Mouse (Mus musculus) embryonic facial prominence, embryonic 14.5 days (tissue): ENCODE measurements around the gene Fam53a. TPM values are rescaled to one million over a fixed set of nuclear protein-coding genes. Genes with fewer than 3 reads are reported as not detected.

ENCODE experiments used
- ATAC-seq: fragments of 200-750 bp; cut with Nextera tagmentation; 2 replicates; pipeline ENCODE4 v1.8.0; 2017; ENCODE audit warnings: low read depth, moderate number of reproducible peaks, moderate TSS enrichment
- DNase-seq: peaks from one replicate; pipeline ENCODE4 v3.0.0-alpha.2; 2015; ENCODE audit warnings: low spot score
- H3K27ac ChIP-seq: fragments of 300-500 bp; sonication (generic); replicated peaks from 2 replicates; pipeline ENCODE4 v1.5.1; 2014; ENCODE audit warnings: low read depth, mild to moderate bottlenecking, low read length, moderate library complexity
- H3K27me3 ChIP-seq: fragments of 300-500 bp; sonication (generic); replicated peaks from 2 replicates; pipeline ENCODE4 v1.6.1; 2014; ENCODE audit warnings: low read length; ENCODE audit not compliant: control insufficient read depth, insufficient read depth
- H3K36me3 ChIP-seq: fragments of 300-500 bp; sonication (generic); 2 replicates; pipeline ENCODE4 v1.6.1; 2014; ENCODE audit warnings: low read length, mixed read lengths; ENCODE audit not compliant: control insufficient read depth, insufficient read depth
- H3K4me1 ChIP-seq: fragments of 300-500 bp; sonication (generic); 2 replicates; pipeline ENCODE4 v1.6.1; 2014; ENCODE audit warnings: antibody characterized with exemption, low read length; ENCODE audit not compliant: control insufficient read depth, insufficient read depth
- H3K4me2 ChIP-seq: fragments of 300-500 bp; sonication (generic); 2 replicates; pipeline ENCODE4 v1.6.1; 2014; ENCODE audit warnings: low read depth, mild to moderate bottlenecking, low read length, moderate library complexity, mixed read lengths
- H3K4me3 ChIP-seq: fragments of 300-500 bp; sonication (generic); 2 replicates; pipeline ENCODE4 v1.5.1; 2014; ENCODE audit warnings: low read depth, mild to moderate bottlenecking, low read length
- H3K9ac ChIP-seq: fragments of 300-500 bp; sonication (generic); 2 replicates; pipeline ENCODE4 v1.6.1; 2014; ENCODE audit warnings: low read depth, mild to moderate bottlenecking, low read length, moderate library complexity, mixed read lengths
- H3K9me3 ChIP-seq: fragments of 300-500 bp; sonication (generic); 2 replicates; pipeline ENCODE4 v1.6.1; 2016; ENCODE audit warnings: low read length; ENCODE audit not compliant: control insufficient read depth
- WGBS: fragments of 180-500 bp; shearing (Covaris S2); extraction: QIAGEN DNeasy Blood & Tissue Kit; methylation state at CpG from one replicate; pipeline ENCODE4 v1.1.7; 2014; 5-methylcytosine and 5-hydroxymethylcytosine counted together
- polyA plus RNA-seq: library from polyadenylated mRNA; unstranded; fragments of >200 nt; fragmentation: Nextera tagmentation; extraction: Ambion mirVana; gene quantifications from 2 replicates; pipeline ENCODE4 v1.2.1, GENCODE M21; 2014

The Fam53a gene
- 56.9 and 62.1 TPM in 2 replicates for polyA plus RNA-seq

GRCm38 (mm10) chr5:33629301-33629987 lies at the start of gene Fam53a, which contains the start of gene Gm9903:
Gene Fam53a, minus strand, starts transcription at chr5:33629635.
Gene Gm9903, plus strand, starts transcription at chr5:33629925.
- DNase-seq: peak; percentile 98

GRCm38 (mm10) chr5:33678244-33678643 lies 48.8 kb upstream of the Fam53a start:
- WGBS: 77% methylated on average over 5 of the region's 5 CpGs
- DNase-seq: no peak

More at GRCm38 (mm10) chr5:33629301-33629987, at the start of gene Fam53a, which contains the start of gene Gm9903:
- H3K4me1 ChIP-seq: peaks cover 16% of the 10 kb centered on the region
- peak within 1 kb of the TSS; percentile 84 for H3K4me2 ChIP-seq
- H3K36me3 ChIP-seq: no peaks in the 10 kb centered on the region
- H3K4me3 ChIP-seq: peak within 1 kb of the TSS; percentile 83
- peak within 1 kb of the TSS; percentile 88 for H3K9ac ChIP-seq
- peak within 1 kb of the TSS; percentile 93 for H3K27ac ChIP-seq
- ATAC-seq: peak; percentile 96
- H3K27me3 ChIP-seq: no peaks in the 10 kb centered on the region
- H3K9me3 ChIP-seq: no peaks in the 10 kb centered on the region
- under 1% methylated on average over 53 of the region's 99 CpGs for WGBS

GRCm38 (mm10) chr5:33675964-33676363 lies 46.5 kb upstream of the Fam53a start:
- ATAC-seq: 0 out of 2 replicates have a peak, but pooled peaks have one; percentile 32
- no peak overlapping the region for H3K27ac ChIP-seq

More at GRCm38 (mm10) chr5:33678244-33678643, 48.8 kb upstream of the Fam53a start:
- Histone ChIP-seq H3K27ac (no peak overlapping the region), H3K36me3 (peaks cover 3% of the 10 kb centered on the region; the same call in 1 of the 2 replicates), H3K4me2 (no peak overlapping the region), H3K27me3 (no peaks in the 10 kb centered on the region), H3K4me1 (0 out of 2 replicates have a peak, but pooled peaks cover 2% of the 10 kb centered on the region), H3K4me3 (no peak overlapping the region), H3K9ac (no peak overlapping the region), H3K9me3 (no peaks in the 10 kb centered on the region)
- ATAC-seq: no peak

GRCm38 (mm10) chr5:33674439-33674838 lies 45.0 kb upstream of the Fam53a start:
- DNase-seq (no peak), ATAC-seq (peak; percentile 56; the same call in 1 of the 2 replicates)
- 56% methylated on average over 3 of the region's 3 CpGs for WGBS
- Histone ChIP-seq H3K4me2 (no peak overlapping the region), H3K27ac (0 out of 2 replicates have a peak overlapping the region, but pooled peaks have one; percentile 16), H3K27me3 (no peaks in the 10 kb centered on the region), H3K9me3 (no peaks in the 10 kb centered on the region), H3K4me1 (no peaks in the 10 kb centered on the region), H3K36me3 (peaks cover 33% of the 10 kb centered on the region), H3K4me3 (no peak overlapping the region), H3K9ac (no peak overlapping the region)

More at GRCm38 (mm10) chr5:33675964-33676363, 46.5 kb upstream of the Fam53a start:
- Histone ChIP-seq H3K36me3 (peaks cover 17% of the 10 kb centered on the region; the same call in 1 of the 2 replicates), H3K4me3 (no peak overlapping the region), H3K27me3 (no peaks in the 10 kb centered on the region), H3K4me2 (no peak overlapping the region), H3K9ac (no peak overlapping the region), H3K9me3 (no peaks in the 10 kb centered on the region), H3K4me1 (no peaks in the 10 kb centered on the region)
- peak; percentile 59 for DNase-seq
- WGBS: 10% methylated on average over 1 of the region's 1 CpGs

- Histone ChIP-seq H3K9me3 (no peaks in the 10 kb centered on the region), H3K4me2 (no peak overlapping the region), H3K4me3 (no peak overlapping the region)
Measured at GRCm38 (mm10) chr5:33671659-33672058, 42.2 kb upstream of the Fam53a start.

GRCm38 (mm10) chr5:33668223-33668622 lies 38.8 kb upstream of the Fam53a start:
- no peaks in the 10 kb centered on the region for H3K9me3 ChIP-seq
- ATAC-seq (no peak), DNase-seq (peak; percentile 55)
- no peaks in the 10 kb centered on the region for H3K4me1 ChIP-seq
- H3K27me3 ChIP-seq: no peaks in the 10 kb centered on the region
- no peak overlapping the region for H3K27ac ChIP-seq
- no peak overlapping the region for H3K4me3 ChIP-seq
- H3K9ac ChIP-seq: no peak overlapping the region
- no peak overlapping the region for H3K4me2 ChIP-seq
- H3K36me3 ChIP-seq: peaks cover 82% of the 10 kb centered on the region

More at GRCm38 (mm10) chr5:33671659-33672058, 42.2 kb upstream of the Fam53a start:
- Histone ChIP-seq H3K4me1 (no peaks in the 10 kb centered on the region), H3K27ac (no peak overlapping the region), H3K36me3 (peaks cover 60% of the 10 kb centered on the region), H3K27me3 (no peaks in the 10 kb centered on the region), H3K9ac (no peak overlapping the region)
- DNase-seq: no peak
- ATAC-seq: no peak
- 86% methylated on average over 5 of the region's 5 CpGs for WGBS

GRCm38 (mm10) chr5:33658664-33659050 lies 29.2 kb upstream of the Fam53a start:
- Histone ChIP-seq H3K4me2 (peak overlapping the region; percentile 87), H3K9me3 (no peaks in the 10 kb centered on the region), H3K4me3 (peak overlapping the region; percentile 77), H3K9ac (peak overlapping the region; percentile 79), H3K4me1 (peaks cover 14% of the 10 kb centered on the region), H3K27ac (peak overlapping the region; percentile 72; the same call in 1 of the 2 replicates), H3K36me3 (peaks cover 47% of the 10 kb centered on the region), H3K27me3 (no peaks in the 10 kb centered on the region)
- no peak for DNase-seq
- under 1% methylated on average over 26 of the region's 26 CpGs for WGBS
- 0 out of 2 replicates have a peak, but pooled peaks have one; percentile 0 for ATAC-seq

- peak within 1 kb of the TSS; percentile 77 for H3K4me3 ChIP-seq
- no peaks in the 10 kb centered on the region for H3K9me3 ChIP-seq
- peak within 1 kb of the TSS; percentile 79 for H3K9ac ChIP-seq
- DNase-seq: peak; percentile 100
- H3K27ac ChIP-seq: peak within 1 kb of the TSS; percentile 97
- peak; percentile 98 for ATAC-seq
- peak within 1 kb of the TSS; percentile 87 for H3K4me2 ChIP-seq
- H3K36me3 ChIP-seq: peaks cover 50% of the 10 kb centered on the region
- H3K4me1 ChIP-seq: peaks cover 14% of the 10 kb centered on the region
- H3K27me3 ChIP-seq: no peaks in the 10 kb centered on the region
- under 1% methylated on average over 53 of the region's 60 CpGs for WGBS
Measured at GRCm38 (mm10) chr5:33657787-33658663, 28.6 kb upstream of the Fam53a start, which contains the start of the genes Tacc3 and Tmem129. Gene Tacc3, plus strand, starts transcription at chr5:33658128. Gene Tmem129, minus strand, starts transcription at chr5:33658416.
